8 mouse cellular contexts compared by ENCODE assay signal in the genomic region with DNA sequence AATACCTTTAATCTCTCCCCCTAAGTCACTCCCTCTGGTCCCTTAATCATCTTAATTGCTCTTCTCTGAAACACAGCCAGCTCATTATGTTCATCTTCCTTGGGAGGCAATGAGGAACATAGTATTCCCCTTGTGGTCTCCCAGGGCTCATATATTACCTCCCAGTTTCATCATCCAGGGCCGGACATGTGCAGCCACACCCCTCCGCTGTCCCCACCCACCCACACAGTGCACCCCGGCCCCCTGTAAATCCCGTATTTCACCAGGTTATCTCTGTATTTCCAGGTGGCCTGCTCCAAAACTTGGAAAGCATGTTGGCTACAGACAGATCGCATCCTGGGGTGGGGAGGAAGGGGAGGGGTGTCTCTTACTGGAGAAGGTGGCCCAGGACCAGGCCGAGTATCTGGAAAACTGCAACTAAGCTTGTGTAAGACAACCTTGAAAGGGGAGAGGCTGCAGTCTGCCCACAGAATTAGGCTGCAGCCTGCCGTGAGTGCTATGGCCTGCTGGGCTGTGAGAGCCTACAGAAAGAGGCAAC.
A peak's percentile ranks its signal among the peaks of the same experiment; 100 is the strongest.
DNase-seq lines count a peak whose midpoint lies in the region; ATAC-seq lines count a peak whose summit lies in the region.

No protein-coding gene starts in this region.

- H3K9ac ChIP-seq in heart, embryonic 13.5 days, result no peak overlapping the region
- H3K9ac ChIP-seq in limb, embryonic 13.5 days, result no peak overlapping the region

- WGBS in heart, embryonic 13.5 days, result 31% methylated on average over 7 of the region's 7 CpGs
- 18% methylated on average over 7 of the region's 7 CpGs for WGBS in limb, embryonic 13.5 days

- intact Hi-C loops in heart, postnatal 36 days (cut with DNase I), result no loop called here
- intact Hi-C loops in left cerebral cortex, postnatal 14 days (cut with DNase I), result no loop called here

- no peak overlapping the region for H3K4me3 ChIP-seq in heart, embryonic 13.5 days
- H3K4me3 ChIP-seq in limb, embryonic 13.5 days, result peak overlapping the region; percentile 14; the same call in 1 of the 2 replicates

- H3K27me3 ChIP-seq in heart, embryonic 13.5 days (replicated peaks), result no peaks in the 10 kb centered on the region
- no peaks in the 10 kb centered on the region for H3K27me3 ChIP-seq in limb, embryonic 13.5 days

- H3K4me2 ChIP-seq in heart, embryonic 13.5 days, result peak overlapping the region; percentile 44
- peak overlapping the region; percentile 44 for H3K4me2 ChIP-seq in limb, embryonic 13.5 days (replicated peaks)

- ATAC-seq in heart, embryonic 13.5 days (ENCODE audit: extremely low read depth, insufficient number of reproducible peaks, low FRiP score, low TSS enrichment), result no peak; the same call in none of the 2 replicates
- ATAC-seq in limb, embryonic 13.5 days (ENCODE audit: low FRiP score, low read depth), result peak; percentile 84

- peaks cover 18% of the 10 kb centered on the region; the same call in 1 of the 2 replicates for H3K4me1 ChIP-seq in heart, embryonic 13.5 days
- H3K4me1 ChIP-seq in limb, embryonic 13.5 days, result peaks cover 15% of the 10 kb centered on the region

- no peak overlapping the region for H3K27ac ChIP-seq in heart, embryonic 13.5 days (replicated peaks)
- no peak overlapping the region; the same call in 1 of the 2 replicates for H3K27ac ChIP-seq in limb, embryonic 13.5 days

- no peak for DNase-seq in heart, postnatal 36 days
- DNase-seq in ovary, postnatal 36 days (ENCODE audit: low spot score), result peak; percentile 27
- no peak for DNase-seq in ovary, postnatal 10 days (ENCODE audit: low spot score)
- no peak for DNase-seq in left cerebral cortex, postnatal 14 days (ENCODE audit: low spot score in 2 of 2)
- DNase-seq in thymus, postnatal 10 days (ENCODE audit: low spot score in 2 of 2), result no peak
- DNase-seq in layer of hippocampus, postnatal 36 days, result no peak

- no peaks in the 10 kb centered on the region for H3K36me3 ChIP-seq in heart, embryonic 13.5 days
- no peaks in the 10 kb centered on the region for H3K36me3 ChIP-seq in limb, embryonic 13.5 days

- no peaks in the 10 kb centered on the region for H3K9me3 ChIP-seq in heart, embryonic 13.5 days
- H3K9me3 ChIP-seq in limb, embryonic 13.5 days, result no peaks in the 10 kb centered on the region
